Mouse (Mus musculus): ENCODE measurements around the gene Pyy. TPM values are rescaled to one million over a fixed set of nuclear protein-coding genes. Genes with fewer than 3 reads are reported as not detected.

Gene Pyy
- total RNA-seq, 2 experiments from 2014 or later = not detected

Other genes starting within 250 kb of the Pyy start
- 1 to 10 TPM; 2.9 to 3.6 TPM for gene Meox1, start 213.5 kb downstream of the Pyy start, total RNA-seq (2021)
- under 1 TPM in 1 of 2 experiments, not detected in 1; 0.23 TPM for gene Sost, start 140.8 kb downstream of the Pyy start, total RNA-seq (2021)
- not detected for gene Cfap97d1, start 123.6 kb downstream of the Pyy start, total RNA-seq (2021)
- 100 to 1,000 TPM; 121 to 127 TPM for gene Dusp3, start 120.8 kb downstream of the Pyy start, total RNA-seq (2021)
- 10 to 100 TPM; 70.1 to 79.5 TPM for gene Mpp3, start 79.4 kb downstream of the Pyy start, total RNA-seq (2021)
- under 1 TPM in 1 of 2 experiments, not detected in 1; 0.14 TPM for gene Cd300lg, start 66.3 kb downstream of the Pyy start, total RNA-seq (2021)
- gene Mpp2, start 19.3 kb downstream of the Pyy start, total RNA-seq (2021) = 100 to 1,000 TPM; 103 to 110 TPM
- not detected for gene Ppy, start 6.5 kb downstream of the Pyy start, total RNA-seq (2021)
- gene Nags, start 37.7 kb upstream of the Pyy start, total RNA-seq (2021) = not detected
- 10 to 100 TPM; 29.8 TPM for gene Tmem101, start 48.6 kb upstream of the Pyy start, total RNA-seq (2021)
- 10 to 100 TPM; 73.8 to 77.8 TPM for gene Lsm12, start 77.5 kb upstream of the Pyy start, total RNA-seq (2021)
- gene G6pc3, start 81.8 kb upstream of the Pyy start, total RNA-seq (2021) = 10 to 100 TPM; 44.4 to 45.4 TPM
- gene Hdac5, start 122.3 kb upstream of the Pyy start, total RNA-seq (2021) = 100 to 1,000 TPM; 164 to 207 TPM
- gene BC030867, start 141.1 kb upstream of the Pyy start, total RNA-seq (2021) = 1 to 10 TPM in 1 of 2 experiments, under 1 TPM in 1; 0.94 to 1.0 TPM
- gene Asb16, start 160.9 kb upstream of the Pyy start, total RNA-seq (2021) = under 1 TPM; 0.64 to 0.76 TPM
- 10 to 100 TPM; 55.2 to 60.4 TPM for gene Tmub2, start 177.1 kb upstream of the Pyy start, total RNA-seq (2021)
- gene Atxn7l3, start 188.8 kb upstream of the Pyy start, total RNA-seq (2021) = 100 to 1,000 TPM; 146 to 150 TPM
- 100 to 1,000 TPM; 112 to 125 TPM for gene Ubtf, start 211.9 kb upstream of the Pyy start, total RNA-seq (2021)